Mouse (Mus musculus) spleen, adult 2 months (tissue): ENCODE measurements around the gene Tbcd. TPM values are rescaled to one million over a fixed set of nuclear protein-coding genes. Genes with fewer than 3 reads are reported as not detected.
A peak's percentile ranks its signal among the peaks of the same experiment; 100 is the strongest.

Experiments
- DNase-seq, 2 experiments: peaks; one replicate each; pipeline versions ENCODE4 v3.0.0 to v3.0.0-alpha.2; 2012 to 2021; ENCODE audit warnings: low spot score in 2 of 2, low read depth in 1 of 2
- H3K27ac ChIP-seq: fragments of 200-500 bp; 2 replicates; pipeline ENCODE4 v1.5.1; 2012; ENCODE audit warnings: low read length, inconsistent platforms; ENCODE audit not compliant: insufficient read depth
- H3K27me3 ChIP-seq: fragments of 200-500 bp; 2 replicates; pipeline ENCODE4 v1.6.1; 2012; ENCODE audit warnings: mild to moderate bottlenecking, moderate library complexity, low read length, inconsistent platforms; ENCODE audit not compliant: control insufficient read depth, insufficient read depth
- H3K36me3 ChIP-seq: fragments of 200-500 bp; 2 replicates; pipeline ENCODE4 v1.6.1; 2012; ENCODE audit warnings: mild to moderate bottlenecking, low read length, inconsistent platforms; ENCODE audit not compliant: control insufficient read depth, insufficient read depth
- H3K4me1 ChIP-seq: fragments of 200-500 bp; 2 replicates; pipeline ENCODE4 v1.6.1; 2011; ENCODE audit warnings: inconsistent platforms; ENCODE audit not compliant: control insufficient read depth, insufficient read depth, insufficient read length
- H3K4me3 ChIP-seq: fragments of 200-500 bp; 2 replicates; pipeline ENCODE4 v1.5.1; 2011; ENCODE audit warnings: mild to moderate bottlenecking, inconsistent platforms; ENCODE audit not compliant: insufficient read depth, insufficient read length; ENCODE audit errors: extremely low read depth
- CTCF ChIP-seq: fragments of 200-500 bp; IDR thresholded peaks from 2 replicates; pipeline ENCODE4 v1.5.1; 2011; ENCODE audit warnings: mild to moderate bottlenecking, inconsistent platforms; ENCODE audit not compliant: insufficient read depth, insufficient read length, insufficient replicate concordance; ENCODE audit errors: extremely low read depth
- POLR2A ChIP-seq: fragments of 200-500 bp; IDR thresholded peaks from 2 replicates; pipeline ENCODE4 v1.6.1; 2011; ENCODE audit warnings: low read depth, low read length, inconsistent platforms
- WGBS: fragments of 180-500 bp; shearing (Covaris S2); methylation state at CpG from one replicate; pipeline ENCODE4 v1.1.7; 2018; 5-methylcytosine and 5-hydroxymethylcytosine counted together
- polyA plus RNA-seq: library from polyadenylated mRNA; depleted of rRNA; stranded (reverse); fragments of >200 nt; gene quantifications from 2 replicates; pipeline ENCODE4 v1.2.3, GENCODE M21; 2012

The Tbcd gene
- polyA plus RNA-seq, 1 experiment = 38.0 TPM

- Histone ChIP-seq H3K27me3 (no peaks in the 10 kb centered on the region), H3K4me1 (peaks cover 14% of the 10 kb centered on the region; the same call in 1 of the 2 replicates), H3K36me3 (no peaks in the 10 kb centered on the region), H3K4me3 (no peak overlapping the region), H3K27ac (peak overlapping the region; percentile 17; the same call in 1 of the 2 replicates)
- WGBS = 76% methylated on average over 12 of the region's 12 CpGs
- TF ChIP-seq POLR2A (no peak), CTCF (no peak)
- no peak for DNase-seq
Measured at GRCm38 (mm10) chr11:121548996-121549842, 97.5 kb downstream of the Tbcd start.

GRCm38 (mm10) chr11:121549843-121550647 lies 98.3 kb downstream of the Tbcd start:
- H3K27ac ChIP-seq = peak overlapping the region; percentile 19; the same call in 1 of the 2 replicates
- no peak for DNase-seq
- H3K27me3 ChIP-seq = no peaks in the 10 kb centered on the region
- H3K4me1 ChIP-seq = peaks cover 12% of the 10 kb centered on the region; the same call in 1 of the 2 replicates
- WGBS = 71% methylated on average over 17 of the region's 17 CpGs
- TF ChIP-seq CTCF = no peak
- no peak for TF ChIP-seq POLR2A
- no peaks in the 10 kb centered on the region for H3K36me3 ChIP-seq
- H3K4me3 ChIP-seq = no peak overlapping the region

- Histone ChIP-seq H3K27me3 (no peaks in the 10 kb centered on the region), H3K36me3 (no peaks in the 10 kb centered on the region), H3K27ac (peak overlapping the region; percentile 19; the same call in 1 of the 2 replicates), H3K4me1 (peaks cover 12% of the 10 kb centered on the region; the same call in 1 of the 2 replicates), H3K4me3 (no peak overlapping the region; the same call in 1 of the 2 replicates)
- TF ChIP-seq POLR2A (no peak), CTCF (no peak)
- DNase-seq = no peak
- WGBS = 31% methylated on average over 5 of the region's 5 CpGs
Measured at GRCm38 (mm10) chr11:121551206-121551799, 99.6 kb downstream of the Tbcd start.

GRCm38 (mm10) chr11:121552167-121552566 lies 100.4 kb downstream of the Tbcd start:
- Histone ChIP-seq H3K27ac (no peak overlapping the region), H3K36me3 (no peaks in the 10 kb centered on the region), H3K4me3 (no peak overlapping the region), H3K4me1 (peaks cover 12% of the 10 kb centered on the region; the same call in 1 of the 2 replicates), H3K27me3 (no peaks in the 10 kb centered on the region)
- no peak for DNase-seq
- WGBS = 47% methylated on average over 4 of the region's 4 CpGs
- no peak for TF ChIP-seq POLR2A
- TF ChIP-seq CTCF = no peak

- H3K4me3 ChIP-seq = no peak overlapping the region
- H3K4me1 ChIP-seq = peaks cover 12% of the 10 kb centered on the region; the same call in 1 of the 2 replicates
- 84% methylated on average over 7 of the region's 7 CpGs for WGBS
- DNase-seq = no peak
- no peak overlapping the region for H3K27ac ChIP-seq
- TF ChIP-seq POLR2A = no peak
- no peaks in the 10 kb centered on the region for H3K36me3 ChIP-seq
- H3K27me3 ChIP-seq = no peaks in the 10 kb centered on the region
Measured at GRCm38 (mm10) chr11:121552846-121553457, 101.2 kb downstream of the Tbcd start.

GRCm38 (mm10) chr11:121553458-121553857 lies 101.7 kb downstream of the Tbcd start:
- Histone ChIP-seq H3K27ac (no peak overlapping the region), H3K36me3 (no peaks in the 10 kb centered on the region), H3K4me3 (no peak overlapping the region), H3K4me1 (peaks cover 13% of the 10 kb centered on the region; the same call in 1 of the 2 replicates), H3K27me3 (no peaks in the 10 kb centered on the region)
- WGBS = 90% methylated on average over 3 of the region's 3 CpGs
- no peak for DNase-seq
- TF ChIP-seq POLR2A = no peak
- TF ChIP-seq CTCF = no peak
